8 mouse cellular contexts compared by ENCODE assay signal in the genomic region with DNA sequence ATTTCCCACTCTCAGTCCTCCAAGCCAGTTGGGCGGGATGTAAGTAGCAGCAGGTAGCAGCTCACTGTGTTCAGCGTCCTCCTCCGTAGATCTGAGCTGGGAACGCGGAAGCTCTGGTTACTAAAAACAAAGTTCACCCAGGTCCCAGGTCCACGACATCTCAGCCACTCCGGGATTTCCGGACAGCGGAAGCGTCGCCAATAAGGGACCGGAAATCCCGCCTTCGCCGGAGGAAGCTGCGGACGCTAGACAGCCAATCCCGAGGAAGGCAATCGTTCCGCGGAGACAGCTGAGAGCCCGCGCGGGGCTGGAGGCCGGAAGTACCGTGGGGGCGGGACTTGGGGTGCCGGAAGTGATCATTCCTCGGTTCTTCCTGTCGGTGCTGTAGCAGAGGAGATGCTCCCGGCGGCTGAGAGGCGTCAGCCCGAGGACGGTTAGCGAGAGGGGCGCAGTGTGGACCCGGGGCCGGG. TPM values are rescaled to one million over a fixed set of nuclear protein-coding genes. Genes with fewer than 3 reads are reported as not detected.
DNase-seq lines count a peak whose midpoint lies in the region; ATAC-seq and TF ChIP-seq lines count a peak whose summit lies in the region.

A gene (plus strand): TSS at position 349 of the 470 bp plus-strand sequence.

- H3K4me2 ChIP-seq in heart, embryonic 11.5 days: peak within 1 kb of the TSS; percentile 92
- H3K4me2 ChIP-seq in kidney, embryonic 16.5 days (replicated peaks; ENCODE audit: low read depth, low read length): peak within 1 kb of the TSS; percentile 88
- H3K4me2 ChIP-seq in myocyte (ENCODE audit: low read depth): peak within 1 kb of the TSS; percentile 95

- no peak for TF ChIP-seq CTCF in C2C12 (IDR thresholded peaks at IDR 0.05; ENCODE audit: control insufficient read depth, insufficient read depth, insufficient read length)
- no peak for TF ChIP-seq CTCF in brain, embryonic 14.5 days (IDR thresholded peaks at IDR 0.05; ENCODE audit: borderline replicate concordance, extremely low read depth, insufficient read depth, insufficient read length)
- TF ChIP-seq CTCF in liver, adult 2 months (IDR thresholded peaks at IDR 0.05; ENCODE audit: low read depth, low read length): no peak

- under 1% methylated on average over 39 of the region's 39 CpGs for WGBS in heart, embryonic 11.5 days (ENCODE audit: insufficient replicate concordance)
- WGBS in kidney, embryonic 16.5 days: under 1% methylated on average over 39 of the region's 39 CpGs
- WGBS in liver, adult 2 months: 2% methylated on average over 39 of the region's 39 CpGs

- peaks cover 32% of the 10 kb centered on the region for H3K36me3 ChIP-seq in C2C12 (ENCODE audit: control insufficient read depth, insufficient read depth)
- peaks cover 31% of the 10 kb centered on the region for H3K36me3 ChIP-seq in erythroblast, embryonic 14.5 days (ENCODE audit: control insufficient read depth)
- peaks cover 5% of the 10 kb centered on the region for H3K36me3 ChIP-seq in heart, embryonic 11.5 days (ENCODE audit: control insufficient read depth, insufficient read depth, low read length)
- H3K36me3 ChIP-seq in kidney, embryonic 16.5 days (ENCODE audit: insufficient read depth, low read length): peaks cover 21% of the 10 kb centered on the region
- peaks cover 4% of the 10 kb centered on the region for H3K36me3 ChIP-seq in liver, adult 2 months (ENCODE audit: control insufficient read depth, insufficient read depth, low read length)
- H3K36me3 ChIP-seq in myocyte (ENCODE audit: control insufficient read depth, insufficient read depth): peaks cover 6% of the 10 kb centered on the region
- H3K36me3 ChIP-seq in splenic B cell, adult 2 months (ENCODE audit: control insufficient read depth, insufficient read depth, low read length, poor library complexity, severe bottlenecking): peaks cover 7% of the 10 kb centered on the region

- no peak; the same call in 1 of the 2 replicates for TF ChIP-seq POLR2A in brain, embryonic 14.5 days (IDR thresholded peaks at IDR 0.05; ENCODE audit: borderline replicate concordance, extremely low read depth, insufficient read depth, insufficient read length, poor library complexity, severe bottlenecking)
- TF ChIP-seq POLR2A in liver, adult 2 months (IDR thresholded peaks at IDR 0.05; ENCODE audit: extremely low read depth, insufficient read depth, low read length): peak; percentile 78; the same call in 1 of the 2 replicates
- peak; percentile 54 for TF ChIP-seq POLR2A in myocyte (IDR thresholded peaks at IDR 0.05; ENCODE audit: insufficient read length, low read depth)

- no peaks in the 10 kb centered on the region for H3K9me3 ChIP-seq in erythroblast, embryonic 14.5 days (ENCODE audit: control insufficient read depth, low read length)
- H3K9me3 ChIP-seq in heart, embryonic 11.5 days (replicated peaks; ENCODE audit: control insufficient read depth, low read length): no peaks in the 10 kb centered on the region
- no peaks in the 10 kb centered on the region for H3K9me3 ChIP-seq in kidney, embryonic 16.5 days (ENCODE audit: low read length)

- peak within 1 kb of the TSS; percentile 70 for H3K27ac ChIP-seq in heart, embryonic 11.5 days (ENCODE audit: low read depth, low read length)
- H3K27ac ChIP-seq in kidney, embryonic 16.5 days (ENCODE audit: low read length): peak within 1 kb of the TSS; percentile 91
- H3K27ac ChIP-seq in liver, adult 2 months (replicated peaks; ENCODE audit: insufficient read depth, low read depth, low read length): peak within 1 kb of the TSS; percentile 53

- peaks cover 46% of the 10 kb centered on the region for H3K79me3 ChIP-seq in C2C12 (ENCODE audit: low read depth)

- no peaks in the 10 kb centered on the region for H3K27me3 ChIP-seq in C2C12 (ENCODE audit: control insufficient read depth, insufficient read depth, insufficient read length)
- H3K27me3 ChIP-seq in erythroblast, embryonic 14.5 days (ENCODE audit: control insufficient read depth): no peaks in the 10 kb centered on the region
- H3K27me3 ChIP-seq in heart, embryonic 11.5 days (ENCODE audit: control insufficient read depth, insufficient read depth, low read length): peaks cover 3% of the 10 kb centered on the region; the same call in 1 of the 2 replicates
- no peaks in the 10 kb centered on the region for H3K27me3 ChIP-seq in kidney, embryonic 16.5 days (ENCODE audit: insufficient read depth, low read length)
- no peaks in the 10 kb centered on the region for H3K27me3 ChIP-seq in liver, adult 2 months (ENCODE audit: control insufficient read depth, insufficient read depth, low read length)
- H3K27me3 ChIP-seq in myocyte (ENCODE audit: control insufficient read depth, insufficient read depth, insufficient read length): no peaks in the 10 kb centered on the region
- H3K27me3 ChIP-seq in splenic B cell, adult 2 months (ENCODE audit: control insufficient read depth, insufficient read depth, low read length, poor library complexity, severe bottlenecking): no peaks in the 10 kb centered on the region

- H3K4me3 ChIP-seq in C2C12 (ENCODE audit: insufficient read depth, poor library complexity, severe bottlenecking): peak within 1 kb of the TSS; percentile 89
- peak within 1 kb of the TSS; percentile 93 for H3K4me3 ChIP-seq in erythroblast, embryonic 14.5 days (replicated peaks)
- peak within 1 kb of the TSS; percentile 77 for H3K4me3 ChIP-seq in heart, embryonic 11.5 days (ENCODE audit: low read depth, low read length)
- peak within 1 kb of the TSS; percentile 95 for H3K4me3 ChIP-seq in kidney, embryonic 16.5 days (ENCODE audit: low read length)
- H3K4me3 ChIP-seq in liver, adult 2 months (ENCODE audit: insufficient read depth, low read depth, low read length): peak within 1 kb of the TSS; percentile 78
- peak within 1 kb of the TSS; percentile 82 for H3K4me3 ChIP-seq in myocyte

- DNase-seq in brain, embryonic 14.5 days (ENCODE audit: low read depth): peak; percentile 99
- DNase-seq in liver, adult 2 months (ENCODE audit: extremely low read depth, low read depth, low spot score): peak; percentile 95
- peak; percentile 99 for DNase-seq in splenic B cell, adult 2 months (ENCODE audit: low read depth, low spot score)

- ATAC-seq in heart, embryonic 11.5 days (replicated peaks; ENCODE audit: insufficient number of reproducible peaks, low FRiP score, low TSS enrichment): peak; percentile 95
- peak; percentile 99 for ATAC-seq in kidney, embryonic 16.5 days (ENCODE audit: low FRiP score, low TSS enrichment)

- H3K4me1 ChIP-seq in erythroblast, embryonic 14.5 days (ENCODE audit: control insufficient read depth): peaks cover 42% of the 10 kb centered on the region
- peaks cover 13% of the 10 kb centered on the region for H3K4me1 ChIP-seq in heart, embryonic 11.5 days (ENCODE audit: control insufficient read depth, insufficient read depth, low read length)
- peaks cover 25% of the 10 kb centered on the region for H3K4me1 ChIP-seq in kidney, embryonic 16.5 days (ENCODE audit: insufficient read depth, low read length)
- H3K4me1 ChIP-seq in liver, adult 2 months (ENCODE audit: control insufficient read depth, insufficient read depth, low read length): peaks cover 3% of the 10 kb centered on the region; the same call in 1 of the 2 replicates

- peak within 1 kb of the TSS; percentile 75 for H3ac ChIP-seq in C2C12 (ENCODE audit: control insufficient read depth, insufficient read length, low read depth)
- H3ac ChIP-seq in myocyte (ENCODE audit: control insufficient read depth, insufficient read length): peak within 1 kb of the TSS; percentile 84

- H3K9ac ChIP-seq in heart, embryonic 11.5 days (ENCODE audit: low read depth, low read length): peak within 1 kb of the TSS; percentile 79
- peak within 1 kb of the TSS; percentile 81 for H3K9ac ChIP-seq in kidney, embryonic 16.5 days (replicated peaks; ENCODE audit: low read length)
- peak within 1 kb of the TSS; percentile 71 for H3K9ac ChIP-seq in liver, adult 2 months (ENCODE audit: low read depth, low read length)

- H3K79me2 ChIP-seq in C2C12 (ENCODE audit: control insufficient read depth, insufficient read depth) (peaks cover 49% of the 10 kb centered on the region), myocyte (ENCODE audit: control insufficient read depth, insufficient read depth) (peaks cover 45% of the 10 kb centered on the region)
- peaks cover 6% of the 10 kb centered on the region; the same call in 1 of the 2 replicates for H3K79me2 ChIP-seq in liver, adult 2 months (ENCODE audit: control insufficient read depth, insufficient read depth, low read length)

TF ChIP-seq in C2C12, 6 proteins besides CTCF, POLR2A, EP300 and RAD21:
- peak; percentile 26 for TF ChIP-seq MYOD1 (IDR thresholded peaks at IDR 0.05; ENCODE audit: control insufficient read depth, insufficient read length, low read depth)
- no peak for TF ChIP-seq USF1 (IDR thresholded peaks at IDR 0.05; ENCODE audit: low read depth)
TF ChIP-seq in C2C12: peak in this region for 1.

TF ChIP-seq in myocyte, 11 proteins besides CTCF, POLR2A, EP300 and RAD21:
- peak; percentile 27 for TF ChIP-seq SRF (IDR thresholded peaks at IDR 0.05; ENCODE audit: control insufficient read depth, insufficient read length, low read depth)
- TF ChIP-seq TCF3 (IDR thresholded peaks at IDR 0.05; ENCODE audit: insufficient read length, low read depth): no peak
- no peak for TF ChIP-seq USF1 (IDR thresholded peaks at IDR 0.05; ENCODE audit: low read depth)
- peak in 2 of 3 experiments; percentile 30 to 54 for TF ChIP-seq MYOD1 (IDR thresholded peaks at IDR 0.05; ENCODE audit: control insufficient read depth in 1 of 3, insufficient read length in 2 of 3, low read depth in 2 of 3)
- peak; percentile 24 for TF ChIP-seq POLR2AphosphoS2 (IDR thresholded peaks at IDR 0.05; ENCODE audit: insufficient read length, low read depth)
- no peak for TF ChIP-seq CEBPB (IDR thresholded peaks at IDR 0.05; ENCODE audit: insufficient read depth, poor library complexity, severe bottlenecking)
- peak; percentile 21 to 83 (median 22) for TF ChIP-seq MYOG (IDR thresholded peaks at IDR 0.05; ENCODE audit: control insufficient read depth in 1 of 3, insufficient read depth in 1 of 3, insufficient read length in 2 of 3, low read depth in 2 of 3)
- no peak for TF ChIP-seq TCF12 (IDR thresholded peaks at IDR 0.05; ENCODE audit: insufficient read depth, poor library complexity, severe bottlenecking)
- TF ChIP-seq REST (IDR thresholded peaks at IDR 0.05; ENCODE audit: insufficient read depth, insufficient read length): no peak
- no peak for TF ChIP-seq MAX (IDR thresholded peaks at IDR 0.05; ENCODE audit: low read depth)
- TF ChIP-seq E2F4 (IDR thresholded peaks at IDR 0.05; ENCODE audit: insufficient read depth): peak; percentile 69

RNA-seq across cellular contexts. Expression of the gene that starts here (rescaled TPM):
- polyA plus RNA-seq in C2C12 (2012; fragmentation: generic; extraction: Trizol) (3.8 TPM), myocyte (2012; fragmentation: generic; extraction: Trizol) (2.7 TPM)
- polyA plus RNA-seq in brain, embryonic 14.5 days (2012; rRNA removed): 9.4 and 9.8 TPM in 2 replicates
- polyA plus RNA-seq in erythroblast, embryonic 14.5 days (2012): 0.10 and 0.15 TPM in 2 replicates
- 8.8 and 9.8 TPM in 2 replicates for polyA plus RNA-seq in heart, embryonic 11.5 days (2014; fragmentation: Nextera tagmentation; extraction: Ambion mirVana)
- 7.3 and 7.8 TPM in 2 replicates for polyA plus RNA-seq in kidney, embryonic 16.5 days (2015; fragmentation: Nextera tagmentation; extraction: Ambion mirVana)
- 3.6 and 3.7 TPM in 2 replicates for total RNA-seq in liver, adult 2 months (2014; rRNA removed)
- polyA plus RNA-seq in liver, adult 2 months (2012; rRNA removed): 2.9 and 4.4 TPM in 2 replicates

Comparison
In these comparisons a context has a peak if more than half of its experiments do, and no peak if none do; other contexts are left out.
1. Peak in every context shown above with its lines: DNase-seq, ATAC-seq, H3K4me3 ChIP-seq and H3K27ac ChIP-seq.